Mouse (Mus musculus): Measurements from ENCODE around the gene Il10ra. TPM values are rescaled to one million over a fixed set of nuclear protein-coding genes. Genes with fewer than 3 reads are reported as not detected.

The Il10ra gene
- 28.8 TPM for polyA plus RNA-seq (2017; shearing (Covaris generic))

DNA sequence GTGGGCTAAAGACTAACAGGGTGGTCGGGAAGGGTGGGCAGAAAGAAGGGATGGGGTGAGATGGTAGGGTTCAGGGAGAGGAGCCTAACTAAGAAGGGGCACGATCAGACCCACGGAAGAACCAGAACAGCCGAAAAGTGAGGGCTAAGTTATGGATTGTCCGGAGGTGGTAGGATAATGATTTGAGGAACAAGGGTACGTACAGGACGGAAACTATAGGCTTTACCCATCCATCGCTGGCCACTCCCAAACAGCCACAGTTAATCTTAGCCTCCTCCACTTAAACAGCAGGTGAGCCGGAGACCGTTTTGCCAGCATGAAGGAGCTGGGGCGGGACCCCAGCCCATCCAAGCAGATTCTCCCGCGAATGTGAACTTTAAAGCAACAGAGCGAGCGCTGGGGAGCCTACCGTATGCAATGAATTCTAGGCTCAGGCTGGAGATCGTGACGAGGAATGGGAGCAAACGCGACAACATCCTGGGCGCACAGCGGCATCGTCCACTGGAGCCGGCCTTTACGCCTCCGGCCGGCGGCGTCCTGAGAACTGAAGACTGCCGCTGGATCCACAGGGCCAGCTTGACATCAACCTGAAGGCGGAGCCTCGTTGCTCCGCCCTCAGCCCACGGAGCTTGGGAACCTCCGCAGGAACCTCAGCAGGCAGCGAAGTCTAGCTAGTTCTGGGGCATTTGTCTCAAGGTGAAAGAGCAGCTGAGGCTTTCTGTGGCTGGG, at the start of gene Il10ra:
Gene Il10ra (minus strand): TSS at position 553 of the 729 bp plus-strand sequence.

Other genes with a start within 250 kb of the Il10ra start
- gene Mpzl2, start 229.3 kb downstream of the Il10ra start, polyA plus RNA-seq (2017; shearing (Covaris generic)), result 0.46 TPM
- gene Mpzl3, start 214.0 kb downstream of the Il10ra start, polyA plus RNA-seq (2017; shearing (Covaris generic)), result 26.8 TPM
- gene Jaml, start 190.0 kb downstream of the Il10ra start, polyA plus RNA-seq (2017; shearing (Covaris generic)), result 4.1 TPM
- not detected for gene Scn2b, start 151.4 kb downstream of the Il10ra start, polyA plus RNA-seq (2017; shearing (Covaris generic))
- 0.17 TPM for gene Scn4b, start 130.8 kb downstream of the Il10ra start, polyA plus RNA-seq (2017; shearing (Covaris generic))
- gene BC049352, start 87.1 kb downstream of the Il10ra start, polyA plus RNA-seq (2017; shearing (Covaris generic)), result 0.57 TPM
- not detected for gene Tmprss4, start 65.1 kb downstream of the Il10ra start, polyA plus RNA-seq (2017; shearing (Covaris generic))
- gene Tmprss13, start 50.0 kb upstream of the Il10ra start, polyA plus RNA-seq (2017; shearing (Covaris generic)), result not detected
- not detected for gene Fxyd6, start 101.0 kb upstream of the Il10ra start, polyA plus RNA-seq (2017; shearing (Covaris generic))
- gene Fxyd2, start 130.5 kb upstream of the Il10ra start, polyA plus RNA-seq (2017; shearing (Covaris generic)), result not detected
- not detected for gene Dscaml1, start 157.5 kb upstream of the Il10ra start, polyA plus RNA-seq (2017; shearing (Covaris generic))

Measured in effector memory CD4-positive, alpha-beta T cell, adult 5 months (primary cell).